Mouse (Mus musculus) E14TG2a.4 (cell line): ENCODE results near the gene Abr.

Experiments used
- H3K27me3 ChIP-seq: 2 replicates; pipeline ENCODE4 v1.6.1; 2014; ENCODE audit warnings: low read length, control low read depth; ENCODE audit not compliant: insufficient read depth
- H3K36me3 ChIP-seq: 2 replicates; pipeline ENCODE4 v1.6.1; 2014; ENCODE audit warnings: low read length, control low read depth; ENCODE audit not compliant: insufficient read depth
- H3K4me1 ChIP-seq: replicated peaks from 2 replicates; pipeline ENCODE4 v1.6.1; 2014; ENCODE audit warnings: low read depth, low read length, control low read depth
- H3K4me3 ChIP-seq: replicated peaks from 2 replicates; pipeline ENCODE4 v1.5.1; 2014; ENCODE audit warnings: mild to moderate bottlenecking, low read length
- H3K9me3 ChIP-seq: 2 replicates; pipeline ENCODE4 v1.6.1; 2014; ENCODE audit warnings: low read length, control low read depth
- CTCF ChIP-seq: conservative IDR thresholded peaks from 2 replicates; pipeline ENCODE4 v1.5.1; 2014; ENCODE audit warnings: low read length
- NANOG ChIP-seq: IDR thresholded peaks from 2 replicates; pipeline ENCODE4 v1.6.1; 2014; ENCODE audit warnings: borderline replicate concordance, low read length, mixed read lengths
- POU5F1 ChIP-seq: IDR thresholded peaks from 2 replicates; pipeline ENCODE4 v1.6.1; 2014; ENCODE audit warnings: low read length, borderline replicate concordance

Abr gene

DNA sequence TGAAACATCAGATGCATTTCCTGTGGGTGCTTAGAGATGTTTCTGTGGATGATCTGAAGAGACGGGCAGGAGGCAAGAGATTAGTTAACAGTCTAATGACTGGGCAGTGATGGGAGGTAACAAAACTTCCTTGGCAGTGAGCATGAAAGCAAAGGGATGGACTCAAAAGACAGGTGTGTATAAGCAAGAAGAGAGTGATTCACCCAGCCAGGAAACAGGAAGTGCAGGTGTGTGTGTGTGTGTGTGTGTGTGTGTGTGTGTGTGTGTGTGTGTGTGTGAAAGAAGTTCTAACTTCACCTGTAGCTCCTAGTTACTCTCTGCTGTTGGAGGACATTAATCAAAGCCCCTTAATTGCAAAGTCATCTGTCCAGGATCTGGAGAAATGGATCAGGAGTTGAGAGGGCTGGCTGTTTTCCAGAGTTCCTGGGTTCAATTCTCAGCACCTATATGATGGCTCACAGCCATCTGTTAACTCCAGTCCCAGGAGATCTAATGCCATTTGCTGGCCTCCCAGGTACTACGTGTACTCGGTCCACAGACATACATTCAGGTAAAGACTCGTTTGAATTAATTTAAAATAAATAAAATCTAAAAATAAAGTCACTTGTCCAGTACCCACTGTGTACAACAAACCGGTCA is 216.4 kb downstream of the Abr start:
- Histone ChIP-seq H3K4me1 (peaks cover 4% of the 10 kb centered on the region; the same call in 1 of the 2 replicates), H3K27me3 (peaks cover 25% of the 10 kb centered on the region), H3K4me3 (no peak overlapping the region), H3K9me3 (no peaks in the 10 kb centered on the region), H3K36me3 (peaks cover 19% of the 10 kb centered on the region)
- no peak for TF ChIP-seq NANOG
- TF ChIP-seq POU5F1: no peak
- TF ChIP-seq CTCF: no peak

DNA sequence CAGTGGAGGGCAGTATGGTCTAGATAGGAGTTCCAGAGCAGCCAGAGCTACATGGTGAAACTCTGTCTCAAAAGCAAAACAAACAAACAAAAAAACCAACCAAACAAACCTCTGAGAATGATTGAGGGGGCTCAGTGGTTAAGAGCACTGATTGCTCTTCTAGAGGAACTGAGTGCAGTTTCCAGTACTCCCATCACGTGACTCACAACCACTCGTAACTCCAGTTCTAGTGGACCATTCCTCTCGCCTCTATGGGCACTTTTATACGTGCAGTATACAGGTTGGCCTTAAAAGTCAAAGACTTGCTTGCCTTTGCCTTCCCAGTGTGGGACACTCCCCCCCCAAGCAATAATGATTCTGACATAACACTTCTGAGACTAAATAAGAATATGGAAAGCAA is 217.0 kb downstream of the Abr start:
- Histone ChIP-seq H3K36me3 (peaks cover 17% of the 10 kb centered on the region), H3K9me3 (no peaks in the 10 kb centered on the region), H3K4me1 (peaks cover 4% of the 10 kb centered on the region; the same call in 1 of the 2 replicates), H3K4me3 (no peak overlapping the region), H3K27me3 (peaks cover 32% of the 10 kb centered on the region)
- TF ChIP-seq CTCF (no peak), NANOG (no peak), POU5F1 (no peak)

DNA sequence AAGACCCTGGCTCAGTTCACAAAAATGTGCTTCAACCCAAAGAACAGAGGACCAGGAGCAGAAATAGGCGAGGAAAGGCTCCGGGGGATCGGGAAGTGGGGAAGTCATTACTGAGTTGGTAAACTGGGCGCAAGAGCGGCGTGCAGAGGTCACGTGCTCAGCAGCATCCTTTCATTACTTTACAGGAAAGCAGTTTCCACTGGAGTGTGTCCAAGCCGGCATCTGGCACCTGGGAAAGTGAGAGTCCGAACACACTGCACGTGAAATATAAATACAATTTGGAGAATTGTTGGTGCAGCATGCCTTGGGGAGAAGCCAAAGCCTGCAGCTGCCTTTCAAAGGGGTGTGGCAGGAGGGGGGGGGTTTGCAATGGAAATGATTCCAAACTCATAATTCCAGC is 220.7 kb downstream of the Abr start:
- TF ChIP-seq CTCF (no peak), NANOG (no peak), POU5F1 (no peak)
- Histone ChIP-seq H3K4me3 (no peak overlapping the region), H3K9me3 (no peaks in the 10 kb centered on the region), H3K4me1 (peaks cover 16% of the 10 kb centered on the region), H3K27me3 (peaks cover 59% of the 10 kb centered on the region), H3K36me3 (no peaks in the 10 kb centered on the region)

DNA sequence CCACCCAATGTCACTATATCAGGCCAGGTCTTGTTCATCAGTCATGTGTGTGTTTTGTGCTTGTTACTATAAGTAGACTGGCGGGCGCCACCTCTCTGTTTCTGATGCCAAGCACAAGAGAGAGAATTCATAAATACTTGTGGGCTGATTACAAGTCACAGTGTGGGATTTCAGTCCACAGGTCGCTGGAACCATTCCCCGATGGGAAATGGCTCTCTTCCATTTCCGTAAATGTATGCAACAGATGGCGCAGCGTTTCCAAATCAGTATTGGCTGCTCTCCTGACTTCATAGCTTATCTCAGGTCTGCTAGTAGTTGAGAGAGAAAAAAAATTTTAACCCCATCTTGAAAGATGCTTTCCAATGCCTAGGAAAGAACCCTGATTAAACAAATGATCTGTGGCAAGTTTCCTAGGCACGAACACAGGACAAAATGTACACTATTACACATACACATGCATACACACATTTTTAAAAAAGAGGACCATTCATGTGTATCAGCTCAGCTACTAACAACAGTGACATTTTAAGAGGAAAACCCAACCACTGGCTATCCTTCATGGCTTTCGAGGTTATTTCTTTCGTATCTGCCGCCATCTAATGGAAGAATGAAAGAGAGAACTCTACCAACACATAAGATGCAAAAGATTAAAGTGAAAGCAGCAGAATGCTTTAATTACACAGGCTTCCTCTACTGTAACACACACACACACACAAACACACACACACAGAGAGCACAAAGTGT is 222.4 kb downstream of the Abr start:
- peak overlapping the region; percentile 74 for H3K4me3 ChIP-seq
- H3K27me3 ChIP-seq: peaks cover 66% of the 10 kb centered on the region
- H3K9me3 ChIP-seq: no peaks in the 10 kb centered on the region
- no peak for TF ChIP-seq POU5F1
- TF ChIP-seq CTCF: no peak
- no peak for TF ChIP-seq NANOG
- H3K4me1 ChIP-seq: peaks cover 24% of the 10 kb centered on the region
- no peaks in the 10 kb centered on the region for H3K36me3 ChIP-seq

DNA sequence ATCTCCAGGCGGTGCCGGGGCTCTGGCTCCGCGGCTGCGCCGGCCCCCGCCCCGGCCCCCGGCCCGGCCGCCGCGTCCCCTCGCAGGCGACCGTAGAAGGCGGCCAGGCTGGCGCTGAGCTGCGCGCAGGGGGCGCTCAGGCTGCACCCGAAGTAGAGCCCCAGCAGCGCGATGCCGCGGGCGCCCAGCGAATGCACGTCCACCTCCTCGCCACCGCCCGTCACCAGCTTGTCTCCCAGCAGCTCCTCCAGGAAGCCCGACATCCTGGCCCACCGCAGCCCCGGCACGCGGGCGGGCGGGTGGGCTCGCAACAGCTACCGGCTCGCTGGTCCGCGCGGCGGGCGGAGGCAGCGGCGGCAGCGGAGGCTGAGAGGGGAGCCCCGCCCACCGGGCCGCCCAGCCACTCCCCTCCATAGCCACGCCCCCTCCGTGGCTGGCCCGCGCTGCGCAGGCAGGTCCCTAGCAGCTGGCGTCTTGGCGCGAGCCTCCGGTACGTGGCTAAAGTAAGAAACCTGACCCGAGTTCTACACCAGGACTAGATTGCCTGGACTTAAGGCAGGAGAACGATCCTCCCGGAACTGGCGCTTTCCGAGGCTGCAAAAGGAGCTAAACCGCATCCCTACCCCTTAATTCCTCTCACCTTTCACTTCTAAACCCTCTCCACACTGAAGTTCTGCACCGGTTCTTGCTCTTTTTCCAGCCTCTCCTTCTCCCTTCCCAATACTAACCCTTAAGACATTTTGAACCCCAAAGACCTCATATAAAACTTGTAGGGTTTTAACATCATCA is 223.1 kb downstream of the Abr start, which contains the start of gene Nxn:
Gene Nxn, minus strand, starts transcription at position 343 of the 789 bp plus-strand sequence.
- Histone ChIP-seq H3K4me3 (peak within 1 kb of the TSS; percentile 86), H3K4me1 (peaks cover 31% of the 10 kb centered on the region), H3K36me3 (no peaks in the 10 kb centered on the region), H3K9me3 (no peaks in the 10 kb centered on the region), H3K27me3 (peaks cover 64% of the 10 kb centered on the region)
- TF ChIP-seq CTCF: no peak

DNA sequence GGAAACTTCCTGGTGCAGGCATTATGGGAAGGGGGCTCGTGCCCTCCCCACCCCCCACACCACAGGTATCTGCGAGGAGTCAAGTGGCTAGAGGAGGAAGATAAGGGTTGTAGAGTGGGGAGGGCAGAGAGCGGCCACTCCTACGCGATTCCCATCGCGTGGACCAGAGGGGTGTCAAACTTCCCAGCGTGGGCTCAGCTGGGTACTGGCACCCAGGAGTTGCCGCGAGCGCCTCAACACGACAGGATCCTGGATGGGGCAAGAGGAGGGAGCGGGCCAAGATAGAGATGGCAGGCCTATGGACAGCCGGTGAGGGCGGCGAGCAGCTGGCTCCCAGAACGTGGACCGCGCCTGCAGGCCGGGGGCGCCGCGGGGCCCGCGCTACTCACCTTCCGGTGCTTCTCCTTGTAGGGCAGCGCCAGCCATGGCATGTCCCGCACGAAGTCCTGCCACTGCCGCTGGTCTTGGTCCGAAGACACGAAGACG is 223.8 kb downstream of the Abr start:
- TF ChIP-seq POU5F1 (no peak), NANOG (no peak), CTCF (no peak)
- no peaks in the 10 kb centered on the region for H3K9me3 ChIP-seq
- peak overlapping the region; percentile 86 for H3K4me3 ChIP-seq
- peaks cover 65% of the 10 kb centered on the region for H3K27me3 ChIP-seq
- peaks cover 36% of the 10 kb centered on the region for H3K4me1 ChIP-seq
- no peaks in the 10 kb centered on the region for H3K36me3 ChIP-seq

DNA sequence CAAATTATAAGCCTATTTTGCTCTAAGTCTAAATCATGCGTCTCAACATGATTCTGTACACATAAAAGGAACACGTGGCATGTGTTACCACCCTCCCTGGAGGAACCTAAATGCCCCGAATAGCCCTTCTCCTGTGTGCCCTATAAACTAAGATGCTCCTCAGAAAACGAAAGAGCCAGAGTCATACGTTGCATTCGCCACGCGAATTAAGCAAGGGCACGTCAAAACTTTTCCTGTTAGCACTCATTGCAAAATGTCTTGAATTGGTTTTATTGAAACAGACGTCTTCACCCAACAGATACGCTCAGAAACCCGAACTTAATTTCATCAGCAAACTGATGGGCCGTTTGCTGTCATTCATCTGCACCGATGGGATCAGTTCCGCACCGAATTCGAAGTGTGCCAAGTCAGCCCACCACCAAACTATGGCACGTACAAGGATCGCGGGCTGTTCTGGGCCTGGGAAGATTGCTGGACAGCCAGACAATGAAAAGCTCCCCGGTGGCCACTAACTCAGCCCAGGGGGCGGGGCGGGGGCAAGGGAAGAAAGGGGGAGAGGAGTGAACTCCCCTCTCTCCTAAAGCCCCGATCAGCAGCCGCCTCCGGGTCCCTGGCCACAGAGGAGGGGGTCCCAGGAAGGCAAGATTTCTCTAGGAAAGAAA is 224.3 kb downstream of the Abr start:
- no peaks in the 10 kb centered on the region for H3K36me3 ChIP-seq
- TF ChIP-seq CTCF (no peak), POU5F1 (no peak), NANOG (no peak)
- H3K9me3 ChIP-seq: no peaks in the 10 kb centered on the region
- H3K4me1 ChIP-seq: peaks cover 42% of the 10 kb centered on the region
- peaks cover 65% of the 10 kb centered on the region for H3K27me3 ChIP-seq
- H3K4me3 ChIP-seq: peak overlapping the region; percentile 86

DNA sequence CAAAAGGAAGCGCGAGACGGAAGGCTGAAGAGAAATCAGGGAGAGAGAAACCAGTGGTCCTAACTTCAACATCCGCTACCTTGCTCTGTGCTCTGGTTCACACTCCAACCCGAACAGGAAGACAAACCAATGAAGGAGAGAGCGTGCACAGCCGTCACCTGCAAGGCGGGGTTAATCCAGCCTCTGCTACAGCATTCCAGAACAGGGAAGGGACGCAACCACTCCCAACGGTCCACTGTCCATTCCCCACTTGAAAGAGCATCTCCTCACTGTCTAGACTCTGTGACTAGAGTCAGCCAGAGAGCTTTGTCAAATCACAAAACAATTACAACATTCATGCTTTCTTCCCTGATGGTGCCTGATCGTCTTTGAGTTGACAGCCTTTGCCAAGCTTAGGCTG is 229.1 kb downstream of the Abr start:
- no peak for TF ChIP-seq POU5F1
- no peak for TF ChIP-seq CTCF
- TF ChIP-seq NANOG: no peak
- no peaks in the 10 kb centered on the region for H3K36me3 ChIP-seq
- peaks cover 73% of the 10 kb centered on the region for H3K4me1 ChIP-seq
- no peaks in the 10 kb centered on the region for H3K9me3 ChIP-seq
- no peak overlapping the region; the same call in 1 of the 2 replicates for H3K4me3 ChIP-seq
- H3K27me3 ChIP-seq: peaks cover 37% of the 10 kb centered on the region
